Mouse (Mus musculus) E14TG2a.4 (cell line): Measurements from ENCODE around the gene Pif1.

Experiments used
- H3K27me3 ChIP-seq: 2 replicates; pipeline ENCODE4 v1.6.1; 2014; ENCODE audit warnings: low read length, control low read depth; ENCODE audit not compliant: insufficient read depth
- H3K36me3 ChIP-seq: 2 replicates; pipeline ENCODE4 v1.6.1; 2014; ENCODE audit warnings: low read length, control low read depth; ENCODE audit not compliant: insufficient read depth
- H3K4me1 ChIP-seq: replicated peaks from 2 replicates; pipeline ENCODE4 v1.6.1; 2014; ENCODE audit warnings: low read depth, low read length, control low read depth
- H3K4me3 ChIP-seq: replicated peaks from 2 replicates; pipeline ENCODE4 v1.5.1; 2014; ENCODE audit warnings: mild to moderate bottlenecking, low read length
- H3K9me3 ChIP-seq: 2 replicates; pipeline ENCODE4 v1.6.1; 2014; ENCODE audit warnings: low read length, control low read depth
- CTCF ChIP-seq: conservative IDR thresholded peaks from 2 replicates; pipeline ENCODE4 v1.5.1; 2014; ENCODE audit warnings: low read length
- NANOG ChIP-seq: IDR thresholded peaks from 2 replicates; pipeline ENCODE4 v1.6.1; 2014; ENCODE audit warnings: borderline replicate concordance, low read length, mixed read lengths
- POU5F1 ChIP-seq: IDR thresholded peaks from 2 replicates; pipeline ENCODE4 v1.6.1; 2014; ENCODE audit warnings: low read length, borderline replicate concordance

Pif1 gene

DNA sequence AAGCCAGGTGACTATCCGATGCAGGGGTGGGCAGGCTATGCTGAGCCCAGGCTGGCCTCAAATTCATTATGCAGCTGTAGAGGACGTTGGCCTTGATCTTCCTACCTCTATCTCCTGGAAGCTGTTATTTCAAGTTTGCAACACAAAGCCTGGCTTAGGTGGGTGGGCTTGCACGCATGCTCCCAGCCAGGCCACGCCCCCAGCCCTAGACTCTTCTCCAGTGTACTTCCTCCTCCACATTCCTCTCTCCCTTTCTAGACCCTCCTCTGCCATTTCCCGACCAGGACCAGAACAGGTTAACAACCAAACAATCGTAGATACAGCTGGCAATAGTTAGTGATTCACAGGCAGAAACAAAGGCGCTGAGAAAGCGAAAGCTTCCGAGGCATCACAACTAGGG is 6.6 kb downstream of the Pif1 start:
- Histone ChIP-seq H3K4me1 (peaks cover 73% of the 10 kb centered on the region), H3K36me3 (peaks cover 73% of the 10 kb centered on the region)

DNA sequence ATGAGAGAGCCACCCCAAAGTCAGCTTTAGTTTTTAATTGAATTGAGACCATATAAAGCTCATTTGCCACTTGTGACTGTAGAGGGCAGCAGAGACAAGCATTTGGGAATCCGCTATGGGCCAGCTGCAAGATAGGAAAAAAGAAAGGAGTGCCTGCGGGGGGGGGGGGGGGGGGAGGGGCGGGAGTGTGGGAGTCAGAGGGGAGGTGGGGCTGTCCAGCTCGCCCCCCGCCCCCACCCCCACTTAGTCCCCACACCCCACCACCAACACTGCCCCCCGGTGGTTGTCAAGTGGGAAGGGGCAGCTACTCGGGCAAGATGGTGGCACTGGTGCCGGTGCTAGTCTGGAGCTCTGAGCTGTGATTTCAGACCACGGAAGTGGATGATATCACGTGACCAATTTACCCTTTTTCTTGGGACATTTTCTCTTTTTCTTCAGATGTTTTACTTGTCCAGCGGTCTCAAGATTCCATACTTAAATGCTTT is 11.8 kb downstream of the Pif1 start:
- Histone ChIP-seq H3K4me3 (no peak overlapping the region), H3K4me1 (peaks cover 57% of the 10 kb centered on the region), H3K36me3 (peaks cover 27% of the 10 kb centered on the region), H3K27me3 (no peaks in the 10 kb centered on the region), H3K9me3 (no peaks in the 10 kb centered on the region)
- peak; percentile 45 for TF ChIP-seq CTCF
- TF ChIP-seq NANOG: no peak

More for the DNA sequence above, 6.6 kb downstream of the Pif1 start:
- TF ChIP-seq CTCF (no peak), POU5F1 (no peak), NANOG (0 out of 2 replicates have a peak, but pooled peaks have one; percentile 21)
- Histone ChIP-seq H3K9me3 (no peaks in the 10 kb centered on the region), H3K27me3 (no peaks in the 10 kb centered on the region), H3K4me3 (peak overlapping the region; percentile 74)

DNA sequence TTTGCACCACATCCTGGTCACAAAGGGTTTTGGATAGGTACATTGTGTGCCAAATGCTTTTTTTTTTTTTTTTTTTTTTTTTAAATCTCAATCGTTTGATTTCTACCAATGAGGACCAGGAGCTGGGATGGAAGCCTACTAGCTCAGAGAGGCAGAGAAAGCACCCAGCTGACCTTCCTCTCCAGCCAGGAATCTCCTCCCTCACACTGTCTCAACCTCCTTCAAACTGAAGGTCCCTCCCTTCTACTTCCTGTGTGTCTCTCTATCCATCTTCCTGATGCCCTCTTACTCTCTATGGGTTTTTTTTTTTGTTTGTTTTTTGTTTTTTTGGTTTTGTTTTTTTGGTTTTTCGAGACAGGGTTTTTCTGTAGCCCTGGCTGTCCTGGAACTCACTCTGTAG is 14.0 kb downstream of the Pif1 start:
- Histone ChIP-seq H3K4me1 (peaks cover 52% of the 10 kb centered on the region), H3K27me3 (no peaks in the 10 kb centered on the region), H3K36me3 (peaks cover 8% of the 10 kb centered on the region), H3K4me3 (0 out of 2 replicates have a peak overlapping the region, but pooled peaks have one; percentile 11), H3K9me3 (no peaks in the 10 kb centered on the region)
- TF ChIP-seq NANOG: no peak
- no peak for TF ChIP-seq CTCF
- no peak for TF ChIP-seq POU5F1

DNA sequence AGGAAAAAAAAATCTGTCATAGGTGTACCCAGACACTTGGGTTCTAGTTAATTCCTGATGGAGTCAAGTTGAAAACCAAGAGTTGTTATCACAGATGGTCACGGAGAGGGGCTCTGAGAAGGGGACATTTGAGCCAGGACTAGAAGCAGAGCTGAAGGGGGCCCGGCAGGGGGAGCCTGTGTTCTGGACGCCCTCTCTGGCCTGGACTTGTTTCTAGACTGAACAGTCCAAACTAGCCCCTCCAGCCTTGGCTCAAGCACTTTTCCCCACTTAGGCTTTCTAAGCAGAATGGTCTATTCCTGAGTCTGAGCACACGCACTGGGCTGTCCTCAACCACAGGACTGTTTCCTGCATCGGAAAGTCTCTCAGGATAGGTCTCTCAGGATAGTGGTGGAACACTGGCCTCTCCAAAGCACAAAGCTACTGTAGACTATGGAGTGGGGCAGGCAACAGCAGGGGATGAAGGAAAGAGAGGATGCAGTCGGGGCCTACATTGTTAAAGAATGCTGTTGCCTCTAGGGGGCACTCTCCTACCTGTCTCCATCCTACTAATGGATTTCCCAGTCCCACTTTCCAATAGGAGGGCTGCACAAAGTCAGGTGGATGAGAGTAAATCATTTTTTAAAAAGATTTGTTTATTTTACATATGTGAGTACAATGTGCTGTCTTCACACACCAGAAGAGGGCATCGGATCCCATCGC is 16.6 kb downstream of the Pif1 start:
- Histone ChIP-seq H3K4me1 (peaks cover 66% of the 10 kb centered on the region), H3K36me3 (no peaks in the 10 kb centered on the region), H3K27me3 (no peaks in the 10 kb centered on the region), H3K4me3 (no peak overlapping the region), H3K9me3 (no peaks in the 10 kb centered on the region)
- peak; percentile 57 for TF ChIP-seq CTCF
- no peak for TF ChIP-seq POU5F1

DNA sequence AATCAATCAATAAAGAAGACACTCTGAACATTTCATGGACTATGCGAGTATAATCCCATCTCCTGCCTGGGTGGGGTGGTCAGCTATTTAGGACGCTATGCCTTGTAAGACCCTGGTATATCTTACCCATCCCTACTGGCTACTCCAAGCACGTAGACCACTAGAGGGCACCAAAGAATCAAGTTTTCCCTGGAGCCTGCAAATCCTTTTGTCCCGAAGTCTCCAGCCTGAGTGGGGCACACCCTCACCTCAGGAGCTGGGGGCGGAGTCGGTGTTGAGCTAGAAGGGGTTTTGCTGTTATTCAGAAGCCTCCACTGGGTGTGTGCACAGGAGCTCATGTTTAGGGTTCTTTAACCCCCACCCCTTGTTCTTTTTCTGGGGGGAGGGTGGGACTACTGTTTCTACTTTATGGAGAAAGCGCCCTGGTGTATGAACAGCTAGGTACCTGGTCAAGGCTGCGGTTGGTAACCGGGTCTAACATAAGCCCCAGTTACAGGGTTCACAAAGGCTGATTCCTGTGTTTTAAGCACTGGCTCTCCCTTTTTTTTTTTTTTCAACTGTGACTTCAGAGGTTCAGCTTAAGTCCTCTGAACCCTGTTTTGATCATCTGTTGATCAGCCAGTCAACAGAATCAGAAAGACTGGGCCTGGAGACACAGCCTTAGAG is 18.6 kb downstream of the Pif1 start:
- Histone ChIP-seq H3K36me3 (no peaks in the 10 kb centered on the region), H3K4me3 (peak overlapping the region; percentile 60), H3K27me3 (no peaks in the 10 kb centered on the region), H3K9me3 (no peaks in the 10 kb centered on the region), H3K4me1 (peaks cover 51% of the 10 kb centered on the region)
- TF ChIP-seq NANOG (no peak), POU5F1 (no peak), CTCF (peak; percentile 68)

DNA sequence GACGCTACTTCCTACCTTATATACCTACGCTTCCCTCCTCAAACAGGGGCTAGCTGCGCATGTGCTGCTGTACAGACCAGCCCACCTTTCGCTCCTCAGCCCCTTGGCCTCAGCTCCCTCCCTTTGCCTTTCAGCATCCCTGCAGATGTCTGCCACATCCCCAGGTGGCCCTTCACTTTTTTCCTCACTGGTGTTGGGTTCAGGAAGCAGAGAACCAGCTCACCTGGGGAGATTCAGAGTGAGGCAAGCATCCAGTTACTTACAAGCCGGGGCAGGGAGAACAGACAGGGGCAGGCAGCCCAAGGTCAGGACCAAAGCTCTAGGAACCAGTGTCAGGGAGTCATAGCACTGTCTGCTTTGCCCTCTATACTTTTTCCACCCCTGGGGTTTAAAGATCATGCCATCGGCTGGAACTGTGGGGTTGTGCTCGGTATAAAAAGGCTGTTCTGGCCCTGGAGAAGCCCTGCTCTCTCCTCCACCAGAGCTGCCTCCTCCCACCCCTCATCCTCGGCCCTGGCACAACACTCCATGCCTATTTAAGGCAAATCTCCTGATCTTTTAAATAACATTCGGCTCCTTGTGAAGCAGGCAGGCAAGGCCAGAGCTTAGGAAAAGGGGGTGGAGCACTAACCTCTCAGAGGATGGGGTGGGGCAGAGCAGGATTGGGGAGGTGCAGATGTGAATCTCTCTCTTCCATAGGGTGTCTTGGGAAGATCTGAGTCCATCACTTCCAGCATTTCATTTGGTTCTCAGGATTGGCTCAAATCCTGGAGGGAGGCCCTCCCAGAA is 19.6 kb downstream of the Pif1 start:
- Histone ChIP-seq H3K36me3 (no peaks in the 10 kb centered on the region), H3K4me3 (peak overlapping the region; percentile 60), H3K27me3 (no peaks in the 10 kb centered on the region), H3K4me1 (peaks cover 46% of the 10 kb centered on the region), H3K9me3 (no peaks in the 10 kb centered on the region)
- TF ChIP-seq POU5F1 (no peak), CTCF (no peak), NANOG (no peak)

DNA sequence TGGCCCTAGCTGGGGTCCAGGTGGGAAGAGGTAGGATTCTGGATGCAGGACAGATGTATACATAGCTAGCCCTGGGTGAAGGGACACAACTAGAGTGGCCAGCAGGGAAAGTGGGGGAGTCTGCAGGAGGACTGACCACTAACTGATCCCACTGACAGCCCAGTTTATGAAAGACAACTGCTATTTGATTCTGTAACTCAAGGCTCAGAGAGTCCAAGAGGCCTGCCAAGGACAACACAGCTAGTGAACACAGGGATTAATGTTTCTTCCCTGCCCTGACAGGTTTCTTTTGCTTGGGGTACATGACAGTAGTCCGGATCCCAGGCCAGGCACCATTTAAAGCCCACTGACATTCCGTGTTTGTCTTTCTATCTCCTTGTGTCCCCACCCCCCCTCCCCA is 20.2 kb downstream of the Pif1 start:
- H3K27me3 ChIP-seq: no peaks in the 10 kb centered on the region
- no peaks in the 10 kb centered on the region for H3K9me3 ChIP-seq
- H3K4me3 ChIP-seq: peak overlapping the region; percentile 60
- H3K36me3 ChIP-seq: no peaks in the 10 kb centered on the region
- H3K4me1 ChIP-seq: peaks cover 42% of the 10 kb centered on the region
- TF ChIP-seq NANOG (no peak), POU5F1 (no peak), CTCF (no peak)

DNA sequence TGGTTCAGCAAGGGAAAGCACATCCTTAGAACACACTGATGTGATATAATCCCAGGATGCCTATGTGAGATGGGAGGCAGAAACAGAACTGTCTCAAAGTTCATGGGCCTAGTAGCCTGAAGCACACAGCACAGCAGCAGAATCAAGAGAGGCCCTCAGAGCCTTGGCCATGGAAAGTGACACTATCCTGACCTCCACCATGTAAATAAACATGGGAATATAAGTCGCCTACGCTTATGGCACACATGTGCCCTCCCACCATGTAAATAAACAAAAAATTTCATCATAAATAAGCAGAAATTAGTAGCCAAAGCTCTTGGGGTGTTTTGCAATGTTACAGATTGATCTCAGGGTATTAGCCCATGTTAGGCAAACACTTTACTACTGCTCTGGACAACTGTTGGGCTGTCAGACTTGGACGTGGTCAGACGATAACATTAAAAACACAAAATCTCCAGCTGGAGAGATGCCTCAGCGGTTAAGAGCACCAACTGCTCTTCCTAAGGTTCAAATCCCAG is 25.1 kb downstream of the Pif1 start:
- no peaks in the 10 kb centered on the region for H3K36me3 ChIP-seq
- no peaks in the 10 kb centered on the region for H3K9me3 ChIP-seq
- no peak for TF ChIP-seq NANOG
- TF ChIP-seq POU5F1: no peak
- no peak for TF ChIP-seq CTCF
- no peak overlapping the region for H3K4me3 ChIP-seq
- no peaks in the 10 kb centered on the region for H3K27me3 ChIP-seq
- peaks cover 22% of the 10 kb centered on the region for H3K4me1 ChIP-seq
